Mouse (Mus musculus) natural killer cell, adult 2 months (primary cell): ENCODE results near the gene Sfmbt1.

Experiments
- DNase-seq, 2 experiments: peaks; one replicate each; pipeline ENCODE4 v3.0.0; 2022; ENCODE audit warnings: low spot score in 2 of 2

Gene Sfmbt1

DNA sequence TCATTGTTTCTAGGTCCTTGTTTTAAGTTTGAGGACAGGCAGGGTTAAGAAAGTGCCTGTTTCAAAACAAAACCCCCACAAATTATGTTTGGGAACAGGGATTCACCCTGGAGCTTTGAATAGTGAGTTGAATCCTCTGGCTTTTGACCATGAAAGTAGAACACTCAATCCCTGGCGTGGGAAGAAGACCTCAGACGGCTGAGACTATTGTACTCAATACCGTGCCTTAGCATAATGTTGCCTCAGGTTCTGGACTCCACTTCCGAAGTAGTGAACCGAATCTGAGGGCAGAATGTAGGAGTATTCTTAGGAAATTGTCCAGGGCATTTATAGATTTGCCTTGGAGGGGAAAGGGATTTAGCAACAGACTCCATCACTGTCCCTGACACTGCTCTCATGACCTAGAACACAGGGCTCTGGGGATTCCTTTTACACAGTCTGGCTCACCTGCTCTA, 110.4 kb downstream of the Sfmbt1 start:
- DNase-seq = no peak

DNA sequence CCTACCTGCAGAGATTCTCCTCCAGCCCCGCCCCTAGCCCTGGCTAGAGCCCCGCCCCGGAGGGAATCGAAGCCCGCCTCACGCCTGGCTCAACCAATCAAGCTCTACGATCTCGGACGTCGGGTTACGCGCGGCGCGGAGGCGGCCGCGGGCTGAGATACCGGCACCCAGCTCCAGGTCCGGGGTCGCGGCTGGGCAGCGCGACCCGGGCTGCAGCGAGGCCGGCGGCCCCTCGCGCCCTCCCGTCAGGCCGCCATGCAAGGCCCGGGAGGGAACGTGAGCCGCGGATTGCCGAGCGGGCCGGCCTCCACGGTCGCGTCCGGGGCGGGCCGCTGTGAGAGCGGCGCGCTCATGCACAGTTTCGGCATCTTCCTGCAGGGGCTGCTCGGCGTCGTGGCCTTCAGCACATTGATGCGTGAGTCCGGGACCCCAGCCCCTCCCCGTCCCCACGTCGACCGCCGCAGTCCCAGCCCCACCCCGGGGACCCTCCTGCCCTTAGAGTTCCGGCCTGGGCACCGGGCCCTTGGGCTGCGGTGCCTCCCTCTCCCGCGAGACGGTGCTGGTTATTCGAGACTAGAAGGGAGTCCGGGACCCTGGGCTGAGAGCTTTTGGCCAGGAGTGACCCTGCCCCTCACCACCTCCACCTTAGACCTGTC, 111.0 kb downstream of the Sfmbt1 start, which contains the start of gene Tmem110:
Tmem110 (plus strand) TSS at position 115 of the 656 bp plus-strand sequence.
- DNase-seq = peak; percentile 64 to 80

DNA sequence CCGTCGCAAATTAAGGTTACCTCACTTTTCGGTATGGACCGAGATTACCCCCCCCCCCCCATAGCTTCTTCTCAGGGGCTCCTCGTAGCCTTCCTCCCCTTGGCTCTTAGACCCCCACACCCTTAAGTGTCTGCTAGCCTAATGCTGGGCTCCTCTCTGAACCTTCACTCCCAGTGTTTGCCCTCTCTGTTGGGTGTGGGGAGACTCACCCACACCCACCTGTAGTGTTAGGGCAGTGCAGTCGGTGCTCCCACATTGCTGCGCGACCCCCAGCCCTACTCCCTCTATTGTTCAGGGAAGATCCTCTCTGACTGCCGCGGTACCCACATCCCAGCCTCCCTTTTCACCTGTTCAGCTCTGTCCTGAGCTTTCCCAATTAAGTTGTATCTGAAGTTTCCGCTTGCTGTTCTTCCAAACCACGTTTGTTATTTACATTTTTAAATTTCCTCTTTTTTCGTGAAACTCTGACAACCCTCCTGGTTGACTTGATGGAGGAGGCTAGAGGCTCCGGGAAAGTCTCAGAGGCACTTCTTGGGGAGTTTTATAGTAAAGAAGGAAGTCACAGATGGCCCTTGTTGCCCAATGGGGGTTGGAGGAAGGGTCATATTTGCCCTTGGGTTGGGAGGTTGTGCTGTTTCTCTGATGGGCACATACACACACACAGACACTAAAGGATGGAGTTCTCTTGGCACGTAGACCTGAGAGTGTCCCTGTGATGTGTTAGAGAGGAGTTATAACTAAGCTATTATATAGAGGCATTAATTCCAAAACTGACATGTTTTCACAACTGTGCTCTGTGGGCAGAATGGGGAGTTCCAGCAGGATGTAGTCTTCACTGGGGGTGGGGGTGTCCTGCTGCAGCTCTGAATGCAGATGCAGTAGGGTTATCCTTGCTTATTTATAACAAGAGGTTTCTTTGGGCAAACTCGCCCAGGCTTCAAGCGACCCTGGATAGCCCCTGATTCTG, 111.8 kb downstream of the Sfmbt1 start:
- peak; percentile 7 to 40 for DNase-seq

DNA sequence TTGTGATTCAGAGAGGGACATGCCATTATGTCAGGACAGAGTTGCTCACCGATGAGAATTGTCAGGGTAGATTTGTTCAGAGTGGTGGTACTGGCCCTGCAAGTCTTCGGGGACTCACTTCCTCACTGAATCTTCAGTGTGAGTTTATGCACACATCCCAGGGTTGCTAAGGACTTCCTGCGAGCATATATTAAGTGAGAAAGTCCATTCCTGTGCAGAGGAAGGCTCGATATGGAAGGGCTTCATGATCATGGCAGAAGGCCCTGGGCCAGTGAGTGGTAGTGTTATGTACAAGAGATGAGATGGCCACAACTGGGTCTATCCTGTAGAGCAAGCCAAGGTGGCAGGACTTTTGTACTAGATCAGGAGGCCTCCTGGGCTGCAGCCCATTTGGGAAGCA, 112.8 kb downstream of the Sfmbt1 start:
- DNase-seq = no peak

DNA sequence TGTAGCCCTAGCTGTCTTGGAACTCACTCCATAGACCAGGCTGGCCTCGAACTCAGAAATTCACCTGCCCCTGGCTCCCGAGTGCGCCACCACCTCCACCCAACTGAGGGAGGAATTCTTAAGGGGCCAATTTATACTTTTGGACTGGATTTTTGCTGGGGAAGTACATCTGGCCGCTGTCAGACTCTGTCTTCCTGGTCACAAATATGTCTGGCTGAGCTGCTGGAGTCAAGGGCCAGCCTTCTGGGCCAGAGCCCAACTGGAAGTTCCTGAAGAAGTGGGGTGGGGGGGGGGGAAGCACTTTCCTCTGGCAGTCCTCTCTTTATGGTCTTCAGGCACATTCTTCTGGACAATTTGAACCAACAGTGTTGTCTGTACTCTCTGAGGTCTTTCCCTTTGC, 113.4 kb downstream of the Sfmbt1 start:
- no peak for DNase-seq

DNA sequence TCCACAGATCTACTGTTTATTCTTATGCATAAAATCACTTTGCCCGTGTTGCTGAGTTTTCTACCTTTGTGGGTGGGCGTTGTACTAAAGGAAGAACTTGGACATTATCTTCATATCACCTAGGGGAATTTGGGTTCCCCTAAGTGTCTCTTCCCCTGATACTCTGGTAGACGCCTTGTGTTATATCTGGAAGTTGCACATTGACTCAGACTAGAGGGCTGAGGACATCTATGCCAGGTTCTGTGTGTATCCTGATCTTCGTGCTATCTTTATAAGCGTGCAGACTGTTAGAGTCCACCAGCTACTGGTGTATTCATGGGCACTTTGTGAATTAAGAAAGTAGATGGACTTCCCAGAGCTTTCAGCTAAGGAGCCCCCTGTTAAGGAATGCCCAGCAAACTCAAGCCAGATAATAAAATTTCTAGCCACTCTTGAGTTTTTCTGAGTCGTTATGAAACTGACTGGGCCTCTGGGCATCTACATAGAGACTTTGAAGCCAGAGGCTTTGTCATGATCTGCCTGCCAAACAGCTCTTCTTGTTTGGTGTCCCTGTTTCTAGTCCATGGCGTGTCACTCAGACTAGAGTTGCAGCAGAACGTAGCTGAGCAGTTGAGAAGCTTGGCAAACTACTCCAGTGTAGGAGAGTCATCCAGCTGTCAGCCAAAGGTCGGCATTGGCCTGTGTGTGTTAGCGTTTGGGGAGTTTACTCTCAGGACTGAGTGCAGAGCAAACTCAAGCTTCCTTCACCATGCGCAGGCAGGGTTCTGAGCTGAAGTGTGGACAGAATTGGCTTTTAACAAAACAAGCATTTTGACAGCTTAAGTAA, 114.2 kb downstream of the Sfmbt1 start:
- no peak for DNase-seq

DNA sequence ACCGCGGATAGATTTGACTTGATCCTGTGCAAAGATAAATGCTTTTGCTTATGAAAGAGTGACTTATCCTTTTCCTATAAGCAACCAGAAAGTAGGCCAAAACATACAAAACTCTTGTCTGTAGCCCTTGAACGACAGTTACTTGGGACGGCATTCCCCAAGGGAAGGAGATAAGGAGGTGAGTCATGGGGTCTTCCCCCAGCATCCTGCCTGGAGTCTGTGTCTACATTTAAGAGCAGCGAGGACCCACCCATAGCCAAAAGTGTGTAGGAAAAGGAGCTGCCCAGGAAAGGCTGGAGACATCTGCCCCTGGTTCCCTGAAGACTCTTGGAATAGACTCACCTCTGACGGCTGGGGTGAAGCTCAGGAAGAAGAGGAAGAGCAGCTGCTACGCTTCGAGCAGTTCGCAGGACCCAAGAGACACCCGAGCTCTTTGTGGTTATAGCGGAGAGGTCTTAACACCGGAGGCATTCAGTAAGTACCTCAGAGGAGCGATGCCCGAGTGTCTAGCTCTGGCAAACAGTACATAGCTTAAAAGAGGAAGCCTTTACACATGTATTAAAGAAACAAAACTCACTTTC, 122.9 kb downstream of the Sfmbt1 start:
- no peak for DNase-seq

DNA sequence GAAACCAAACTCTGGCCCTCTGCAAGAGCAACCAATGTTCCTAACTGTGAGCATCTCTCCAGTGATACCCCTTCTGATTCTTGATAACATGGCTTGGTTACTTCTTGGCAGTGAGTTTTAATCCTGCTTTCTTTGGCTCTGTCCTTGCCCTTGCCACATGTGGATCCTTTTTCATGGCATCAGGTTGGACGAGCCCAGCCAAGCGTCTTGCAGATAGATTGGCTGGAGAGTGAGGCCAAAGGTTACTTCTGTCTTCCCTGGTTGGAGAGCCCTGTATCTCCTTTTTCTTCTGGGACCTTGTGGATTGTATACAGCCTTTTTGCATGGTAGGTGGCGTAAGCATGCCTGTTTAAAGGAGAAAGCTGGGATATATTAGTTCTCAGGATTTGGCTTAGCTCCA, 129.1 kb downstream of the Sfmbt1 start:
- DNase-seq = no peak

DNA sequence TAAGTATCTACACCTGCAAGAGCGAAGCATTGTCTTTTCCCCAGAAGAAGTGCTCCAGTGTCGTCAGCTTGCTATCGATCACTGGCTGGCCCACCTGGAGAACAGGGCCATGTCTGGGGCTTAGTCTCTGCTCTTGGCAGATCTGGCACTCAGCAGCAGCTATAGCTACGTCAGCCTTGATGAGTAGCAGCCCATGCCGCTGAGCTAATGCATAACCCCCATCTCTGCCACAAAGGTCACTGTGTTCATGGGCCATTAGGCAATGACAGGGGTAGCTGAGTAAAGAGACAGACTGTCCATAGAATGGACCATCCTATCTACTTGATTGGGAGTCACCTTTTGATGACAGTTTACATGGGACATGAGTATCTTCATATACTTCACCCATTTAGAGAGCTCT, 135.9 kb downstream of the Sfmbt1 start:
- DNase-seq = no peak

DNA sequence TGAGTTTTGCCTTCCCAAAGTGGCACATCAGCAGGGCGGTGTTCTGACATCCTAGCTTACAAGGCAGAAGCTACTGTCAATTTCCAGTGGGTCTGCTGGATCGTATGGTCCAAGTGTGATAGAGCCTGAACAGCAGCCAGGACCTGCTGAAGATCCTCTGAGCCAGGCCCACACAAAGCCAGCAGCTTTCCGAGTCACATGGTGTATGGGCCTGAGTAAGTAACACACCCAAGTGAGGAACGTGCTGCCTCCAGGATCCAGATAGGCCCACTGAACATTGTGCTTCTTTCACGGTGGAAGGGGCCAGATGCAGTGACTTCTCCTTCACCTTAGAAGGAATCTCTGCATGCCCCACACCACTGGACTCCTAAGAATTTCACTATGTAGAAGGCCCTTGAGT, 137.7 kb downstream of the Sfmbt1 start:
- no peak for DNase-seq

DNA sequence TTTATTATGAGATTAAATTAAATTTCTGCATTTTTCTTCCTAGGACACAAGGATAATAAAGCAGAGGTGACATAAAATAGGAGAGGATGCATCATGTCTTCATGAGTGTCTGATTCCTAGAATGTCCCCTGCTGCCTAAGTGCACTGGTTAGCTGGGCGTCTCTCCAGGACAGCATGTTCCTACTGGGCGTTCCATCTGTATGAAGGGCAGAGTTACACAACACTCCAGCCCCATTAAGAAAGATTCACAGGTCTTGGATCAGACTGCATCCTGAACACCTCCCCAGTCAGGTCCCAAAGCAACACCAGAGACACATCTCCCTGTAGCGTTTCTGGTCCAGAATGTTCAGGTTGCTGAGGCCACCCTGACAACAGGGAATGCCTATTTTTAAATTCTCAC, 140.7 kb downstream of the Sfmbt1 start:
- DNase-seq = no peak

DNA sequence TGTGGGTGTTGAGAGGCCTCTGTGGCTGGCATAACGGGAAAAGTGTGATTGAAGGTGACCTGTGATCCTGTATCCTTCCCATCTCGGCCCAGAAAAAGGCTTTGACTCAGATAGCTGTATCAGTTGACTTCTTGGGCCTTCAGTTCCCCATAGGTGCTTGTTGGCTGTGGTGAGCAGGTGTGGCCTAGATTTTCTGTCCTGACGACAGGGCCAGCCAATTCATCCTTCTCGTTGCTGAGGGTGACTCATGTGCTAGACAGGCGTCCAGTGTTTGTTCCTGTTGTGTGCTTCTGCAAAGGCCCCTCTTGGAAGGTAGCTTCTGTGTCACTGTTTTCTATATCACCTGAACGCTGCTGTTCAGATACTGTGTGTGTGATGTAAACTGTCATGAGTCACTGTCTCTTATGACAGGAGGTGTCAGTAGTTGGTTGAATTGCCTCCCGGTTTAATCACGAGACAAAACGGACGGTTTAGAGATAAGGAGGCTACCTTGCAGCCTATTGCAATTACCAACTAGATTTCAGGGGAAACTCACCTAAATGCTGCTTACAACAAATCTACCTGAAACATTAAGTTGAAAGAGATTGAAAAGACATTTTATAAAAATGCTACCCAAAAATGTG, 142.3 kb downstream of the Sfmbt1 start:
- no peak for DNase-seq

DNA sequence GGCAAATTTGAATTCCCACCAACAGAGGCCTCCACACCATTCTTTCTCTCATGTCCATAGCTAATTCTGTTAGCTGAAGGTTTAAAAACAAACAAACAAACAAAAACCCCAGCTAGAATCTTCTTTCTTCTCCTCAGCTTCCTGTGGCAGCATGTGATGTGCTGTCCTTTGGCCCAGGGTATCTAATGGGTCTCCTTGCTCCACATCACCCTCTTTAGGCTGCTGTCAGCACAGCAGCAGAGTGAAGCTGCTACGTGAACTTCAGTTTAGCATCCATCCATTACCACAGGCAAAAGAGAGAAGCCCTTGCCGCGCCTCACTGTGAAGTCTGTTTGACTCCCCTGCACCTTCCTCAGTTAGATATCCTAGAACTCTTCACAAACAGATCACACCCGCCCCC, 143.3 kb downstream of the Sfmbt1 start:
- DNase-seq = no peak

DNA sequence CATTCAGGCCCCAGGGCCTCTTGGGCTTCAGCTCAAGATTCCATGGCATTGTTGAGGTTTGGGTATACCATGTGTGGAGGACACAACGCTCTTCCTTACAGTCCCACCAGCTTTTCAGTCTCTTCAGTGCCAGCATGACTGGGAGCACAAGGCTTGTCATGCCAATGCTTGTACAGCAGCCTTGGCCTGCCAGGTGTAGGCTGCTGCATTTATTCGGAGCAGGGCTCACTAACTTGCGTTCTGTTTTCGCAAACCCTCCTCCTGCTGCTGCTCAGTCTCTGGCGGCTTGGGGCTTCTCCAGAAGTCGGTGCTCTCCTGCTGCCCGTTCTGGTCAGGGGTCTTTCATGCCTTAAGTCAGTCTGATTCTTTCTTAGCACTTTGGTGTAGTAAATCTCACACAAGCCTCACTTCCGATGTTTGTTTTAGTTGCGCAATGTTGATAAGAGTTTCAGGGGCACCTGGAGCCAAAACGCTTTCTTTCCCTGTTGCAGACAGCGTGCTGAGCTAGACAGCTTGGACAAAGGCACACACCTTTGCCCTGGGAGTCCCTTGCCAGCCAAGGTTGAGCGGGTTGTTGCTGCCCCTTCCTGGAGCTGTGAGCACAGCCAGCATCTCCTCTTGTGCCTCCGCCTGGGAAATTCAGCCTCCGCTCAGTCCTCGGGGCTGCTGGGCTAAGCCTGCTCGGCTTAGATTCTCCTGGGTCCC, 146.9 kb downstream of the Sfmbt1 start:
- no peak for DNase-seq

DNA sequence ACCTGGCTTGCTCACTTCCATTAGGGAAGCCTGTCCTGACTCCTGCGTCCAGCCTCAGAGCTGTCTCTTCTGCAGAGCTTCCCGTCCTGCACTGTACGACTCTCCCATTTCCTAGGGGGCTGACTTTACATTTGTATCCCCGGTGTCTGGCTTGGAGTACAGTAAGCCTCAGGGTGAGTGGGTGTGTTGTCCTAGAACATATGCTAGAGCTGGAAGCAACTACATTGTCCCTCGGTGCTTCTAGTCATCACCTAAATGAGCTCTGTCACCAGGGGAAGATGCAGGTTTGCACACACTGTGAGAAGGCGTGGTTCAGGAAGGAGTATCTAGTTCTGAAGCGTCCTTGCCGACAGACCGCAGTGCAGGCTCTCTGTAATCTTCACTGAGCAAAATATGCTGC, 147.7 kb downstream of the Sfmbt1 start:
- DNase-seq = no peak

DNA sequence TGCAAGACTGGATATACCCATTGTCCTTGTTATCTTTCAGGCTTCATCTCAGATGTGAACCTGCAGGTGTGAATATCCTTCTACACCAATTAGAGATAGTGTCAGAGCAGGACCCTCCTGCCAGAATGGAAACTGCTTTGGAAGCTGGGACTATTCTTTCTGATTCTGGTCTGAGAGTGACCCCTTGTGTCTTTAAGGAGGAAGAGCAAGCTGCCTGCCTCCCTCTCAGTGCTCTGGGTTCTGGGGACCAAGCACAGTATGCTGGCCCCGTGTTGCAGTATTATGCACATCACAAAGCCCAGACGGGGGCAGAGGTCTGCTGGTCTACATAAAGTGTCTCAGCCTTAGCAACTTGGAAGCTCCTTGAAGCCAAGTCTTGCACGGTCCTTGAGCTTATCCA, 150.7 kb downstream of the Sfmbt1 start:
- DNase-seq = no peak

DNA sequence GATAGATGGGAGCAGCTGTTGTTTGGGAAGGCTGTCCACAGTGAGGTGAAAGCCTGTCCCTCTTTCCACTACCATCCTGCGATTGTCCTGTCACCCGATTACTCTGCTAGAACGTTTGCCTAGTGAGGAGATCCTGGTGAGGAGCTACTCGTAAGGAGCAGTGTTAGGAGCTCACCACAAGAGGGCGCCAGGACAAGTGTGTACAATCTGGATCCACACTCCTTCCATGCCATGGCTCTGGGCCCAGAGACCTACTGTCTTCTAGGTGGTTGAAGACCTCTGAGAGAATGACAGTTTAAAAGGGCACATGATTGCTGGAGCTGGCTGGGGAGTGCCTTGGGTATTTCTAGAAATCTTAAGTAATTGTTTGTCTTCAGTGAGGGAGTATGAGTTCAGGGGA, 152.4 kb downstream of the Sfmbt1 start:
- peak; percentile 21 to 54 for DNase-seq

DNA sequence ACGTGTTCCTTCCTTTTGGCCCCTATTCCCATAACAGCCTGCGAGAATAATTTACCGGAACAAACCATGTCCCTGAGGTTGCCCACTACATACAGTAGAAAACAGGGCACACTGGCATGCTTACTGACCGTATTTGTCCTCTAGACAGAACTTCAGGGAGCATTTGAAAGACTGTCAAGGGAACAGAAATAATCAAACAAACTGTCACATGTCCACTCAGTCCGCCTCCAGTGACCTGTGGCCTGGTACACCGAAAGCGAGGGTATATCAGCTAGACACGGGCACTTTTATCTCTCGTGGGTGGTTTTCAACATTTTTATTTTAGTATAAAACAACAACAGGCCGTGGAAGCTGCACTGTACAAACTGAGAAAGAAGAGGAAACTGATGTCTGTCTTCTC, 154.2 kb downstream of the Sfmbt1 start:
- no peak for DNase-seq

DNA sequence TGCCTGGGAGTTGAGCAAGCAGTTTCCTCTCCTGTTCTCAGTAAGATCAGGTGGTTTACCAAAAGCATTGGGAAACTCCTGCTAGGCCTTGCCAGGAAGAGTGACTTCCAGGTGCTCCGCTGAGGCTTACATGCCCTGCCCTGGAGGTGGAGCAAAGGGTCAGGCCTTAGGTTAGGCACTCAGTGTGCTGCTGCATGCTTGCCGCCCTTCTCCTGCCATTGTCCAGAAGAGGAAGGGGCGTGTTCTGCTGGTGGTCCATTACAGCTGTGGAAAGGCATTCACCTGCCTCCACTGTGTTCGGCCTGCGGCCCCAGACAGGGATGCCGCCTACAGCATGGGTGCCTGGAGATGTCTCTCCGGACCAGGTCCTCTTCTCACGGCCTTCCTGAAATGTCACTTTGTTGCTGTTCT, 154.7 kb downstream of the Sfmbt1 start:
- DNase-seq = no peak
